Mouse (Mus musculus) left cerebral cortex, adult 2 months (tissue): ENCODE data around the gene Kxd1. TPM values are rescaled to one million over a fixed set of nuclear protein-coding genes. Genes with fewer than 3 reads are reported as not detected.

ENCODE experiments used
- DNase-seq, 2 experiments: peaks; one replicate each; pipeline ENCODE4 v3.0.0; 2021 to 2022; ENCODE audit warnings: low spot score in 2 of 2, mixed read lengths in 1 of 2; ENCODE audit errors: extremely low spot score in 1 of 2
- H3K27ac ChIP-seq: fragments of 200-600 bp; 2 replicates; pipeline ENCODE4 v1.8.1; 2022
- H3K4me3 ChIP-seq: fragments of 200-600 bp; 2 replicates; pipeline ENCODE4 v1.8.1; 2022
- CTCF ChIP-seq: fragments of 200-600 bp; IDR thresholded peaks from 2 replicates; pipeline ENCODE4 v1.8.1; 2022; ENCODE audit warnings: antibody characterized with exemption, mild to moderate bottlenecking, moderate library complexity
- intact Hi-C: fragments of 180-260 bp; cut with DNase I; formaldehyde crosslinking; loops from one replicate; pipeline ENCODE4 v1.15.1; 2025
- total RNA-seq, 2 experiments: library from RNA; stranded (reverse); gene quantifications; 2 replicates each; pipeline ENCODE4 v1.2.3; 2021

The Kxd1 gene
- total RNA-seq, 2 experiments from 2014 or later, result 39.8 to 44.4 TPM

DNA sequence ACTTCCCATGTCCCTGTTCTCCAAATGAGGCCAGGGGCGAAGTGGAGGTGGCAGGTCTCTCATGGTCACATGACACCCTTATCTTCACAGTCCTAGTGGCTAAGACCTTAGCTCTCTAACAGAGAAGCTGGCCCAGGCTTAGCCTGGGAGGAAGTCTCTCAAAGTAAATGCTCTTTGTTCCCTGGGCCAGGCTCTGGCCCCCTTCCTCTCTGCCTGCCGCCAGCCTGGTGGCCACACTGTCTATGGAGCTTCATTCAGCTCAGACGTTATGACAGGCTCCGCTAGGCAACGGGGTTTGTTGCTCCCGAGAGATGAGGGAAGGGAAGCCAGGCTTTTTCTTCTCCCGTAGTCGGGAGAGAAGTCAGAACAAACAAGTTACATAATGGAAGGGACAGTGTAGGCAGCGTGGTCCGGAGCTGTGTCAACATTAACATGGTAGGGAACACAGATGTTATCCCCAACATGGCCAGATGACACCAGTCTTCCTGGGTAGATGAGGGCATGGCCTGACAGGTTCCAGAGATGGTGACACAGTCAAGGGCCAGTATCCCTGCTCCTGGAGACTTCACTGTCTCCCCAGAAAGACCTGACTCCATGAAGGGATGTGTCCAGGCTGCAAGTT is 58.4 kb downstream of the Kxd1 start:
- Histone ChIP-seq H3K4me3 (no peak overlapping the region), H3K27ac (peak overlapping the region; percentile 22)
- no peak for DNase-seq
- intact Hi-C loops, result no loop called here
- no peak for TF ChIP-seq CTCF

DNA sequence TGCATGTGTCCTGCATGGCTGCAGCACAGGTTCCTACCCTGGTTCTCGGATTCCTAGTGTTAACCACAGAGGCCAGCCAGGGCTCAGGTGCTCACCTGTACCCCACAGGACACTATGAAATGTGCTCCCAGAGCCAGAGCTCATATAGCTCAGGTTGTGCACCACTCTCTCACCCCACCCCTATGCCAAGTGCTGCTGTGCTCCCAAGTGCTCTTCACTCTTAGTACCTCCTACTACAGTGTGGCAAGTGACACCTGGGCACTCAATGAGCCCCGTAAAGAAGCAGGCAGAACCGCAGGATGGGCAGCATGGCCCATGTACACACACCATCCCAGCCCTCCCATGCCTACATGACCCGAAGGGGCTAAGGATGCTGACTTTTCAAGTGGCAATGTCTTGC is 59.0 kb downstream of the Kxd1 start:
- no peak for DNase-seq
- intact Hi-C loops, result no loop called here
- H3K4me3 ChIP-seq, result no peak overlapping the region
- TF ChIP-seq CTCF, result no peak
- H3K27ac ChIP-seq, result no peak overlapping the region

DNA sequence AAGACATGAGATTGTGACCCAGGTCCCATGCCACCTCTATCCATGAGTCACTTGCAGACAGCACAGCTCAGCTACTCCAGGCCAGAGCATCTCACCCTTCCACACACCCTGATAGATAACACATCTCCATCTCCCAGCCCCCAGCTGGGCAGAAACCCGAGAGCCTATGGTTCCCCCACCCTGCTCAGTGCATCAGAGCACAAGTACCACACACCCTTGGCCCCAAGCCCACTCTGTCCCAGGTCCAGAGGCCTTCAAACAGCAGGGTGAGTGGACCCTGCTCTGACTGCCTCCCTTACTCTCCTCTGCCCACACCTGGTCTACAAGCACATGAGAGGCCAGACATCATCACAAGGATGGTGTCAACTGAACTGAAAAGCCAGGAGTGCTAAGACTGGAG is 59.8 kb downstream of the Kxd1 start:
- intact Hi-C loops, result no loop called here
- no peak for DNase-seq
- Histone ChIP-seq H3K4me3 (no peak overlapping the region), H3K27ac (no peak overlapping the region)
- no peak for TF ChIP-seq CTCF

DNA sequence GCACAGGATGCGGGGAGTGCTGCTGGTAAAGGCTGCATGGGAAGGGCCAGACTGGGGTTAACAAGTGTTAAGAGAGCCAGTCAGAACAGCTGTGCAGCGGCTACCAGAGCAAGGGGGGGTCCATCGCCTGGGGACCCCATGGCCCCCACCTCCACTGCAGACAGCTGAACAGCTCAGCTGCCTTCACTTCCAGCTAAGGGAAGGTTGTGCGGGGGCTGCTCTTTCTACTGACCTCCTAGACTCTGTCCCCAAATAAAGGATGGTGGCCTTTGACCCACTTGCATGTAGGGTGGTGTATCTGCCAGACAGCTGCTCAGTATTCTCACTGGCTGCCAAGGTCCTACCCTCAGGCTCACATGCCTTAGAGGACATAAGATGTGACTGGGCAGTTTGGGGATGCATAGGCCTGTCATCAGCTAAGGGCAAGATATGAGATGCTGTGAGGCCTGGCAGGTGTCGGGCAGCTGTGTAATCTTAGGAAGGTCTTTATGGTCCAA is 60.5 kb downstream of the Kxd1 start:
- Histone ChIP-seq H3K27ac (no peak overlapping the region), H3K4me3 (no peak overlapping the region)
- intact Hi-C loops, result no loop called here
- DNase-seq, result no peak
- no peak for TF ChIP-seq CTCF

DNA sequence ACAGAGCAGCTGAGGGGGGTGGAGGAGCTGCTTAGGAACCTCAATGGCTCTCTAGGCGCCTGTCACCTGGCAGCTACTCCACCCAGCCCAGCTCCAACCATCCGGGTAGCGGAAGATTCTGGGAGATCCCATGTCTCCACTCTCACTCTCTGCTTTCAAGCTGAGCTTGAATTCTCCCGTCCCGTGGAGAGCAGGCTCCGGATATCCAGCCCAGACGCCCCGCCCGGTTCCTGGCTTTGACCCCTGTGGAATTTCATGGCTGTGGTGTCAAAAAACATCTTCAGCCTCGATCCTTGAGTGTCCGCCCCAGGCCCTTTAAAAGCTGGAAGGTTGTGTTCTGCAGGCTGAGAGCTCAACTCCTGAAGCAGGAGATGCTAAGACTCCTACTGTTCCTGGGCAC is 61.0 kb downstream of the Kxd1 start:
- TF ChIP-seq CTCF, result no peak
- Histone ChIP-seq H3K27ac (no peak overlapping the region), H3K4me3 (no peak overlapping the region)
- DNase-seq, result no peak
- intact Hi-C loops, result no loop called here

DNA sequence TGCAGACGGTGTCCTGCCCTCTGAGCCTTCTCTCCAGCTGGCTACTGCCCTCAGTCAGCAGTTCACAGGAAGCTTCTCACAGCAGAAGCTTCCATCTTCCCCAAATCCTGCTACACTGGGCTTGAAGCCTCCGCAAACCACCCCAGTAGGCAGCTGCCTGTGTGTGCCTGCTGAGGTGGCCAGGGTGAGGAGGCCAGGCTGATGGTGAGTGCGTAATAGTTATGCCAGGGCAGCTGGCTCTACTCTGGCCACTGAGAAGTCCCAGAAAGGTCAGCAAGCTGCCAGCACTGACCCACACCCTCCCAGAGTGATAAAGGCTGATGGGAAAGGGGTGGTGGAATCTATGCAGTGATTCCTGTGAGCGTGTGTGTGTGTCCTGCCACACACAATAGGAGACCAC is 61.5 kb downstream of the Kxd1 start:
- H3K4me3 ChIP-seq, result no peak overlapping the region
- intact Hi-C loops, result no loop called here
- no peak overlapping the region for H3K27ac ChIP-seq
- TF ChIP-seq CTCF, result no peak
- no peak for DNase-seq

DNA sequence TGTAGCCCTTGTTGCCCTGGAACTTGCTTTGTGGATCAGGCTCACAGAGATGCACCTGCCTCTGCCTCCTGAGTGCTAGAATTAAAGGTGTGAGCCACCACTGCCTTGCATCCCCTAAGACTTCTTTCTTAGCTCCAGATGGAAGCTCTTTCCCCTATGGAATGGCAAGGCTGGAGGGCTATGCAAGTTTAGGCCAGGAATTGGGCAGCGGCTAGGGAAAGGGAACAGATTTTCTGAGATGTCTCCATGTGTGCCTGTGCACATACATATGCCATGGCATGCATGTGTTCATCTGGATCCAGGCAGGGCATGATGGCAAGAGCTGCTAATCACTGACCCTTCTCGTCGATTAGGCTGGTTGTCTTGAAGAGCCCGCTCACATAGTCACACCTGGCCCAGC is 62.1 kb downstream of the Kxd1 start:
- intact Hi-C loops, result no loop called here
- H3K27ac ChIP-seq, result no peak overlapping the region
- no peak for TF ChIP-seq CTCF
- no peak overlapping the region for H3K4me3 ChIP-seq
- no peak for DNase-seq

DNA sequence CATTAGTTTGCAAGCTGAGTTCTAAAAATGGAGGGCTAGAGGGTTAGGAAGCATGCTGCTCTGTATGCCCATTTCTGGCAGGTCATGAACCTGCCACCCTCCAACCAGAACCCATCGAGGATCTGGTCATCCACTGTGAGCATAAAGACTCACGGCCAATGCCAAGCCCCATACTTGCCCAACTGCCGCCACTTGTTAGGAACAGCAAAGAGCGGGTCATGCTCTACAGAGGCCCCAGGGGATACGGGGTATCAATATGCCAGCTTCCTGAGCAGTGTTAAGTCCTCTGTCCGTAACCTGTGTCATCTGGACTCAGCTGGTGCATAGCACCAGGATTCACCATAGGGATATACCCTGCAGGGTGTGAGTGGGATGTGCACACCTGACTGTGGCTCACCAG is 63.6 kb downstream of the Kxd1 start:
- DNase-seq, result no peak
- Histone ChIP-seq H3K4me3 (no peak overlapping the region), H3K27ac (peak overlapping the region; percentile 80)
- TF ChIP-seq CTCF, result no peak
- intact Hi-C loops, result no loop called here

DNA sequence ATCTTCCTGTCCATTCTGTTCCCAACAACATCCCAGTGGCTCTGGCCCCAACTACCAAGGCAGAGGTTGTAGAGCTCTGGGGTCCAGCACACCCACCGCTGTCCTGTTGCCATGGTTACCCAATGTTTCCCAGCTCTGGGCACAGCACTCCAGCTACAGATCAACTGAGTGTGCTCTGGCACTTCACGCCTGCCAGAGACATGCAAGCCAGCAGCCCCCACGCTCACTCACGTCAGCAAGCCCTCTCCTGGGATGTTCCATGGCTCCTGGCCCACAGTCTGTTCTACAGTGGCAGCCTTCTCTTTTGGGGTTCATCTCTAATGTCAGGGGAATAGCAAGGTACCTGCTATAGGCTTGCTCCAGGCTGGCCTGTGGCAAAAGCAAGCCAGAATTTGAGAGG is 64.5 kb downstream of the Kxd1 start:
- H3K4me3 ChIP-seq, result no peak overlapping the region
- peak; percentile 53 to 69 for DNase-seq
- peak overlapping the region; percentile 80 for H3K27ac ChIP-seq
- intact Hi-C loops, result loop anchor here (2.0 kb wide), 1 partner anchor 45 kb away; no protein-coding TSS in a partner anchor
- no peak for TF ChIP-seq CTCF

DNA sequence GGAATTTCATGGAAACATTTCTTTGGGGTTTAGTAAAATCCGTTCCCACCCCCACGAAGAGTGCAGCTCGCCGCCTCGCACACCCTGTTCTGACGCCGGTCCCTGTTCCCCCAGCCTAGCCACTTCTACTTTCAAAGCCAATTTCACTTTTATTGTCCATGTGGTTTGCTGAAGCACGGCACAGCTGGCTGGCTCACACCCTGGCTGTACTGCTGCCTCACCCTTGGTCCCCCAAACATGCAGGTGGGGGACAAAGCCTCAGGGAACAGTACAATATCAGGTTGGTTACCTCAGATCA is 65.3 kb downstream of the Kxd1 start:
- Histone ChIP-seq H3K4me3 (no peak overlapping the region), H3K27ac (peak overlapping the region; percentile 80)
- intact Hi-C loops, result loop anchor here (2.0 kb wide), 1 partner anchor 44 kb away; no protein-coding TSS in a partner anchor
- DNase-seq, result no peak
- TF ChIP-seq CTCF, result no peak

DNA sequence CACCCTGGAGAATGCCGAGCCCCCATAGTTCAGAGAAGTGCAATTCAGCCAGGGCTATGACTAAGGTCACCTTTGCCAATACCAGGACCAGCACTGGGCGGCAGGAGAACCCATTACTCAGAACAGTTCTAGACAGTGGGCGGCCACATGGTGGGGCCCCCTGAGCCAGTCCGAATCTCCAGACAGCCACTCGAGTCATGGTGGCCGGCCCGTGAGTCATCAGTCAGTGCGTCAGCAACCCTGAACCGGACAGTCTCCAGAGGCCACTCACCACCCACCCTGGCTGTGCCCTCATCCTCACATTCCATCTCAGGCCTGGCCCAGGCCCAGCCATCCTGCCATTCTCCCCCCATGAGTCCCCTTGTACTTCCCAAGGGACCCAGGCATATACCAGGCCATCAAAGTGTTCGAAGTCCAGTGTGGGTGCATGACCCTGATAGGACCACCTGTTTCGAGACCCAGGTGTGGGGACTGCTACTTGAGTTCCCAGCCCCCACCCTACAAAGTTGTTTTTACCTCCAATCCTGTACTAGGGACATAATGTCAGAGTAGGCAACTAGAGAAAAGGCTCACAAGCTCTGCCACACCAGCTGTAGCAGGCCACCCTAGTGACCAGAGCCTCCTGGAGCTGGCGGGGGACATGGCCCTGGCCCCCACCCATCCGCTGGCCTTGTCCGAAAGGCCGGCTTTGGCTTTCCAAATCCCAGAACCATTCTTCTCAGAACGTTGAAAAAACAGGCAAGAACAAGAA is 65.8 kb downstream of the Kxd1 start:
- Histone ChIP-seq H3K4me3 (no peak overlapping the region), H3K27ac (peak overlapping the region; percentile 80)
- intact Hi-C loops, result loop anchor here (2.0 kb wide), 1 partner anchor 43 kb away; no protein-coding TSS in a partner anchor
- TF ChIP-seq CTCF, result no peak
- DNase-seq, result no peak

DNA sequence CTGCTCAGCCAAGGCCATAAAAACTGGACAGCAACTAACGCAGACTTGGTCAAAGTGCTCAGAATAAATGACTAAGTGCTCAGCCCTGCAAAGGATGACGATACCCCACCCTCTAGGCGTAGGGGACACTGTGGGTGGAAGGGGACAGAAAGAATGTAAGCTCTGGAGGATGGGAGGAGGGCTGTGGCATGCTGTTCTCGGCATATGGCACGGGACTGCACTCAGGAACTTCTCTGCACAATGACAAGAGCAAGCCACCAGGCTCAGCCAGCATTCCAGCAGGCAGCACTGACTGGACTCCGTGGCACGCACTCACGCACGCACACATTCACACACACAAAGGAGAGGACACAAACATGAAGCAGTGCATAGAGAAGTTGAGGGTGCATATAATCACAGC is 67.2 kb downstream of the Kxd1 start:
- Histone ChIP-seq H3K4me3 (no peak overlapping the region), H3K27ac (peak overlapping the region; percentile 32; the same call in 1 of the 2 replicates)
- TF ChIP-seq CTCF, result no peak
- intact Hi-C loops, result no loop called here
- no peak for DNase-seq

DNA sequence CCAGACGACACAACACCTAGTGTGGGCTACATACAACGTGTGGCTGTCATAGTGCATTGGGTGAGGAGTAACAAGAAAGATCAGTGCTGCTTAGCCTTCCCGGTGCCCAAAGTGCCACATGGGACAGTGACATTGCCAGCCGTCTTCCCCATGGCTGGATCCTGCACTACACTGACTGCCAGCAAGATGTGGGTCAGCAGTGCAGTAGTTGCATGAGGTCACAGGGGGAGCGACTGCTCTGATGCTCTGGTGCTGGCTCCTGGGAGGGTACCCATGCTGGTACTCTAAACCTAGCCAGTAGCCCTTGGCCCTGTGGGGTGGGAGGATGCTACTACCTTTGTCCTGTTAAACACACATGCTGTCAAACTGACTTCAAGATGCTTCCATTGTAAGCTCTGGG is 67.6 kb downstream of the Kxd1 start:
- DNase-seq, result no peak
- peak overlapping the region; percentile 32; the same call in 1 of the 2 replicates for H3K27ac ChIP-seq
- no peak overlapping the region for H3K4me3 ChIP-seq
- TF ChIP-seq CTCF, result no peak
- intact Hi-C loops, result no loop called here
